Mouse (Mus musculus): Measurements from ENCODE around the gene F2r.

GRCm38 (mm10) chr13:95630747-95631146 is 12.5 kb upstream of the F2r start:
- TF ChIP-seq CTCF (conservative IDR thresholded peaks at IDR 0.05; ENCODE audit: insufficient read depth, insufficient read length, low read depth, low read length), result no peak
- TF ChIP-seq POLR2A (IDR thresholded peaks at IDR 0.05; ENCODE audit: low read depth, low read length), result no peak

Data from kidney, adult 2 months (tissue).